Mouse (Mus musculus) limb, embryonic 11.5 days (tissue): ENCODE data around the gene Uck2. TPM values are rescaled to one million over a fixed set of nuclear protein-coding genes. Genes with fewer than 3 reads are reported as not detected.

ENCODE experiments used
- ATAC-seq: fragments of 200-750 bp; cut with Nextera tagmentation; 2 replicates; pipeline ENCODE4 v1.8.0; 2017; ENCODE audit warnings: low read depth; ENCODE audit not compliant: insufficient number of reproducible peaks, low FRiP score, low TSS enrichment
- DNase-seq: peaks from one replicate; pipeline ENCODE4 v3.0.0-alpha.2; 2015; ENCODE audit warnings: low spot score
- H3K27ac ChIP-seq: fragments of 300-500 bp; sonication (generic); replicated peaks from 2 replicates; pipeline ENCODE4 v1.5.1; 2014; ENCODE audit warnings: low read depth, mild to moderate bottlenecking, low read length
- H3K27me3 ChIP-seq: fragments of 300-500 bp; sonication (generic); 2 replicates; pipeline ENCODE4 v1.6.1; 2014; ENCODE audit warnings: mild to moderate bottlenecking, low read length, mixed read lengths; ENCODE audit not compliant: control insufficient read depth, insufficient read depth
- H3K36me3 ChIP-seq: fragments of 300-500 bp; sonication (generic); 2 replicates; pipeline ENCODE4 v1.6.1; 2014; ENCODE audit warnings: mild to moderate bottlenecking, low read length, moderate library complexity, mixed read lengths; ENCODE audit not compliant: control insufficient read depth, insufficient read depth
- H3K4me1 ChIP-seq: fragments of 300-500 bp; sonication (generic); 2 replicates; pipeline ENCODE4 v1.6.1; 2014; ENCODE audit warnings: low read length, mixed read lengths; ENCODE audit not compliant: control insufficient read depth, insufficient read depth
- H3K4me2 ChIP-seq: fragments of 300-500 bp; sonication (generic); 2 replicates; pipeline ENCODE4 v1.6.1; 2014; ENCODE audit warnings: low read depth, mild to moderate bottlenecking, moderate library complexity; ENCODE audit not compliant: severe bottlenecking
- H3K4me3 ChIP-seq: fragments of 300-500 bp; sonication (generic); 2 replicates; pipeline ENCODE4 v1.5.1; 2014; ENCODE audit warnings: low read depth, low read length
- H3K9ac ChIP-seq: fragments of 300-500 bp; sonication (generic); 2 replicates; pipeline ENCODE4 v1.6.1; 2014; ENCODE audit warnings: mild to moderate bottlenecking, low read length
- H3K9me3 ChIP-seq: fragments of 300-500 bp; sonication (generic); 2 replicates; pipeline ENCODE4 v1.6.1; 2016; ENCODE audit warnings: low read length; ENCODE audit not compliant: control insufficient read depth
- WGBS: fragments of 180-500 bp; shearing (Covaris S2); extraction: QIAGEN DNeasy Blood & Tissue Kit; methylation state at CpG from one replicate; pipeline ENCODE4 v1.1.7; 2014; 5-methylcytosine and 5-hydroxymethylcytosine counted together
- polyA plus RNA-seq: library from polyadenylated mRNA; unstranded; fragments of >200 nt; fragmentation: Nextera tagmentation; extraction: Ambion mirVana; gene quantifications from 2 replicates; pipeline ENCODE4 v1.2.1, GENCODE M21; 2014

Uck2 gene
- polyA plus RNA-seq, 1 experiment from 2014 or later: 138 TPM

DNA sequence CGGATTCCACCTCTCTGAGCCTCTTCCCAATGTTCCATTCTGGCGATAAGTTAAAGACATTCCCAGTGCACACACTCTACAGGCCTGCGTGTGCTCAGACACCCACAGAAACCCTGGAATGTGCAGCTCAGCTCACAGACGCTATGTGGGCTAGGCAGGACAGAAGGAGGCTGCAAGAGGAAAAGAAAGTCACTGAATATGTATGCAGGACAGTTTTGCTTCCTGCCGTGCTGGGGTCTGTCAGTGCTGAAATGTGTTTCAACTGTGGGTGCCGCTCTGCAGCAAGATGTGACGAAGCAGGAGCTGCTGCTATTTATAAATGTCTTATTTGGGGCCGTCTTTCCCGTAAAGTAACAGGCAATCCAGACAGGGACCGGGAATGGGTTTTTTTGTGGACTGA, 25.4 kb downstream of the Uck2 start:
- H3K4me3 ChIP-seq: no peak overlapping the region

DNA sequence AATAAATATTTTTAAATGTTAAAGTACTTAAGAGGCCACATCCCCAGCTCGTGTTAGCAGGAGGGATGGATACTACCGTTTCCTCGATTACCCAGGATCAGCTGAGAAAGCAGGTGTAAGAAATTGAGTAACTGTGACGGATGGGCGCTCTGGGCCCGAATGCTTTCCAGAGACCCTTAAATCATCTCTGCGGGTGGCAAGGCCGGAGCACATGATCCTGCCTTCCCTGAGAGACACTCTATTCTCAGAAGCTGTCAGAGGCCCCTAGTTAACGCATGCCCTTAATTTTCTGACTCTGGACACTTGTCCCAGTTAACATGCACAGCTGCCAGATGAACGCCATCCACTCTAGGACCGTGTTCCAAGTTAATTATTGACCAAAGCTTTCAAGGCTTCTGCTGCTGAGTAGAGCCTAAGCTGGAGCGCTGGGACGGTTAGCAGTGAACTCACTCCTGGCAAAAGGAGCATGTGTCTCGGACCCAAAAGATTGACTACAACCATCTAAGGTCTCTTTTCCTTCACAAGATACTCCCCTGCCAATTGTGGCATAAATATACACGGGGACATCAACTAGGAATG, 28.3 kb downstream of the Uck2 start:
- Histone ChIP-seq H3K4me1 (no peaks in the 10 kb centered on the region), H3K9ac (no peak overlapping the region), H3K27me3 (no peaks in the 10 kb centered on the region), H3K9me3 (no peaks in the 10 kb centered on the region), H3K27ac (no peak overlapping the region), H3K4me2 (no peak overlapping the region), H3K36me3 (no peaks in the 10 kb centered on the region), H3K4me3 (no peak overlapping the region)
- no peak for ATAC-seq
- 68% methylated on average over 15 of the region's 15 CpGs for WGBS
- DNase-seq: no peak

More for the DNA sequence above, 25.4 kb downstream of the Uck2 start:
- DNase-seq (no peak), ATAC-seq (no peak)
- H3K4me2 ChIP-seq: no peak overlapping the region
- no peaks in the 10 kb centered on the region for H3K9me3 ChIP-seq
- no peaks in the 10 kb centered on the region for H3K36me3 ChIP-seq
- H3K27ac ChIP-seq: no peak overlapping the region
- 88% methylated on average over 10 of the region's 10 CpGs for WGBS
- no peak overlapping the region for H3K9ac ChIP-seq
- H3K4me1 ChIP-seq: no peaks in the 10 kb centered on the region
- H3K27me3 ChIP-seq: no peaks in the 10 kb centered on the region

DNA sequence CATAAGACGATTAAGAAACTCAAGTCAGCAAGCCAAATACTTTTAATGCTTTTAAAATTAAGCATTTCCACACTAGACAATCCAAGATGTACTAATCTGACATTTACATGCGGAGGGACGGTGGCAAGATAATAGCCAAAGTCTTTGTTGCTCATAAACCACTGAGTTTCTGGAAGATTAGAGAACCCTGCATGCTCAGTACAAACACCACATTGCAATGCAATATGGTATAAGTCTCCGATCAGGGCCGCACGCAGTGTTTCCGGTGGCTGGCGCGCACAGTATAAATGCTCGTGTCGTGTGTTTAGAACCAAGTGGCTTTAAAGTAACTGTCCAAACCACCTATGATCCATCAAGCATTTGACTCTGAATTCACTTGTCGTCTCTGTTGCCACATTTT, 31.5 kb downstream of the Uck2 start:
- ATAC-seq (no peak), DNase-seq (no peak)
- WGBS: 95% methylated on average over 12 of the region's 12 CpGs
- Histone ChIP-seq H3K4me1 (peaks cover 4% of the 10 kb centered on the region; the same call in 1 of the 2 replicates), H3K9ac (no peak overlapping the region), H3K27ac (no peak overlapping the region), H3K27me3 (no peaks in the 10 kb centered on the region), H3K4me3 (no peak overlapping the region), H3K9me3 (no peaks in the 10 kb centered on the region), H3K4me2 (no peak overlapping the region), H3K36me3 (no peaks in the 10 kb centered on the region)

DNA sequence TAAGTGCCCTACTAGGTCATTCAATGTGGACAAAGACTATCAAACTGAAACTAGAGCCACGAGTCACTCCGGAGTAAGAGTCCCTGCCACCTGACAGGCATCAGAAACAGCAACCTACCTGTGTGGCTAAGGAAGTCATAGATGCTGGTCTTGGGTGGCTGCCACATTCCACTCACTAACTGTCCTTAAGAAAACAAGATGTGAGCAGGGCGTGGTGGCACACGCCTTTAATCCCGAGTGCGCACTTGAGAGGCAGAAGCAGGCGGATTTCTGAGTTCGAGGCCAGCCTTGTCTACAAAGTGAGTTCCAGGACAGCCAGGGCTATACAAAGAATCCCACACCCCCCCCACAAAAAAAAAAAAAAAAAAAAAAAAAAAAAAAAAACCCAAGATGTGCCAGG, 35.2 kb downstream of the Uck2 start:
- H3K27me3 ChIP-seq: no peaks in the 10 kb centered on the region
- no peaks in the 10 kb centered on the region for H3K36me3 ChIP-seq
- DNase-seq (no peak), ATAC-seq (no peak)
- no peak overlapping the region for H3K27ac ChIP-seq
- WGBS: 93% methylated on average over 8 of the region's 8 CpGs
- no peak overlapping the region for H3K9ac ChIP-seq
- H3K4me3 ChIP-seq: no peak overlapping the region
- no peak overlapping the region for H3K4me2 ChIP-seq
- peaks cover 10% of the 10 kb centered on the region for H3K4me1 ChIP-seq
- no peaks in the 10 kb centered on the region for H3K9me3 ChIP-seq

DNA sequence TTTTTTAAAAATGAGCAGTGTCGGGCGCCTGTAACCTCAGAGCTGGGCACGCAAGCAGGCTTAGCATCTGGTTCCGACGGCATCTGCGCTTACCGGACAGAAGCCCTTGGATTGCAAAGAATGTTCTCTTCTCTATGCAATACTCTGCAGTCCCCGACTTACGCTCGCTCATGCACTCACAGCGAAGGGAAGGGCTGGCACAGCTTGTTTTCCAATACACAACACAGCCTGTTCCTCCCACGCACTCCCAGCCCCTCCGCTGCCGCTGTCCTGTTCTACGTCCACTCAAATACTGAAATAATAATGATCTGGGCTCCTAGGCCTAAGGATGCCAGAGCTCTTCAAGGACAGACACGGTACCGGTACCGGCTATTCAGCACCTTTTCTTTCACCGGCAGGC, 35.9 kb downstream of the Uck2 start:
- Histone ChIP-seq H3K27me3 (no peaks in the 10 kb centered on the region), H3K4me2 (no peak overlapping the region), H3K9ac (no peak overlapping the region), H3K36me3 (no peaks in the 10 kb centered on the region), H3K9me3 (no peaks in the 10 kb centered on the region), H3K4me1 (peaks cover 13% of the 10 kb centered on the region), H3K4me3 (no peak overlapping the region), H3K27ac (no peak overlapping the region)
- ATAC-seq (no peak), DNase-seq (no peak)
- 92% methylated on average over 19 of the region's 19 CpGs for WGBS

DNA sequence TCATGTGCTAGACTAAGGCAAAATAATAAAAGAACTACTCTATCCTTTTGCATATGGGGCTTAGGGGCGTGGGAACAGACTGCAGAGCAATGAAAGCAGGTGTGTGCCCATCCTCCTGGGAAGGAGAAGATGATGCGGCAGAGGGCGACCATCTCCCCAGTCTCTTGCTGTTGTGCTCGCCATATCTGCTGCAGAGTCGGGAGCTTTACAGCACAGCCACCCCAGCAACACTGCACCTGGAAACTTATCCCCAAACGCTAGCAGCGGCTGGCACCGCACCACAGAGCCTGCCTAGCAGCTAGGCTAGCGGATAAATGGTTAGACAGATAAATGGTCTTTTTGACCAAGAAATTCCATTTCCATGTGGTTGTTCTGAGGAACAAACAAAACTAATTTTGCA, 37.2 kb downstream of the Uck2 start:
- no peaks in the 10 kb centered on the region for H3K27me3 ChIP-seq
- H3K4me2 ChIP-seq: no peak overlapping the region
- H3K4me1 ChIP-seq: peaks cover 22% of the 10 kb centered on the region
- no peak overlapping the region for H3K4me3 ChIP-seq
- 80% methylated on average over 9 of the region's 9 CpGs for WGBS
- no peak for DNase-seq
- H3K36me3 ChIP-seq: no peaks in the 10 kb centered on the region
- no peaks in the 10 kb centered on the region for H3K9me3 ChIP-seq
- H3K27ac ChIP-seq: no peak overlapping the region
- ATAC-seq: no peak
- H3K9ac ChIP-seq: no peak overlapping the region

DNA sequence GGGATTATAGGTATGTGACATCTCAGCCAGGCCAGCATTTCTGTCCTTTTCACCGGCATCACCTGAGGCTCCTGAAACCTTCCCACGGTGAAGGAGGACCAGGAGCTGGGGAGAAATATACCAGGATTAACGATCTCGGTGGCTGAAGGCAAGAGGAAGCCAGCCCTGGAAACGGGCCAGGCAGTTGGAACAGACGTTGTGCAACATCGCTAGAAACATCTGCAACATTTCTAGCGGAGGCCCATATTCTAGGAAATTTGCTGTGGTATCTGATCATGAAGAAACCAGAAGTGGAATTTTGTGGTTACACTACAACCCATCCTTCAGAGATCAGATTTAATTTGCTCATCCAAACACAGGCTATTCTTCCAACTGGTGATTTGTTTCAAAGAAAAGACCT, 38.1 kb downstream of the Uck2 start:
- Histone ChIP-seq H3K9me3 (no peaks in the 10 kb centered on the region), H3K36me3 (no peaks in the 10 kb centered on the region), H3K9ac (no peak overlapping the region), H3K4me3 (no peak overlapping the region), H3K4me2 (no peak overlapping the region), H3K4me1 (peaks cover 31% of the 10 kb centered on the region), H3K27me3 (no peaks in the 10 kb centered on the region), H3K27ac (no peak overlapping the region)
- ATAC-seq: no peak
- no peak for DNase-seq
- 65% methylated on average over 8 of the region's 8 CpGs for WGBS

DNA sequence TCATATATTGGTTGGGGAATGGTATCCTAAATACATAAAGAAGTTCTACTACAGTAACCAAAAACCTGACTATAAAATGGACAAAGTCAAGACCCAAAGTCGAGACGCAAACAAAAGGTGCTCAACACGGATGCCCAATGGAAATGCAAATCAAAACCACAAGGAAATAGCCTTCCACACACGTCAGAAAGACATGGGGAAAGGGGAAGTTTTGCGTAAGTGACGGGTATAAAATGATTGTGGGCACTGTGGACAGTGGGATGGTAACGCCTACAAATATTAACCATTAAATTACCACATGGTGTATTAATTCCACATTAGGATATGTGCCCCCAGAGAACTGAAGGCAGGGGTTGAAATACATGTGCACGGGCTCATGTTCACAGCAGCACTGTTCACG, 38.8 kb downstream of the Uck2 start:
- ATAC-seq (no peak), DNase-seq (no peak)
- H3K9ac ChIP-seq: no peak overlapping the region
- WGBS: 77% methylated on average over 9 of the region's 9 CpGs
- H3K27me3 ChIP-seq: no peaks in the 10 kb centered on the region
- H3K9me3 ChIP-seq: no peaks in the 10 kb centered on the region
- H3K27ac ChIP-seq: no peak overlapping the region
- H3K4me3 ChIP-seq: no peak overlapping the region
- no peaks in the 10 kb centered on the region for H3K36me3 ChIP-seq
- H3K4me2 ChIP-seq: no peak overlapping the region
- H3K4me1 ChIP-seq: peaks cover 33% of the 10 kb centered on the region

DNA sequence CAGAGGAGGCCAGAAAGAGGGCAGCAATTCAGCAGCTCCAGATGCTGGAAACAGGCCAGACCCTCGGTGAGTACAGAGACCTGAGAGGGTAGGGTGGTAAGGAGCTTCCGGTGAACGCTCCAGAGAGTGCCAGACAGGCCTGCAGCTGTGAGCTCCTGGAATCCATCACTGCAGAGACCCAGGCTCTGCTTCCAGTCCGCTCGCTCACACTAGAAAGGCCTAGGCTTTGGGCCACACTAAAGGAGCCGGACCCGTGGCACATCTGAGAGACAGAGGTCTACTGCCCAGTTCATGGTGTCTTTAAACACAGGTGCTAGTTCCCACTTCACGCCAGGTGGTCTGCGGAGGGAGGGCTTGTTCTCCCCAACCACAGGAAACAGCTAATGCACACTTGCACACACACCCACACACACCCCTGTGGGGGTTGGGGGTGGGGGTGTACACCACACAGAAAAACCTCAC, 39.9 kb downstream of the Uck2 start:
- H3K9me3 ChIP-seq: no peaks in the 10 kb centered on the region
- H3K4me3 ChIP-seq: no peak overlapping the region
- no peak overlapping the region for H3K4me2 ChIP-seq
- ATAC-seq (no peak), DNase-seq (peak; percentile 43)
- 56% methylated on average over 9 of the region's 9 CpGs for whole genome bisulfite sequencing
- H3K9ac ChIP-seq: no peak overlapping the region; the same call in 1 of the 2 replicates
- no peaks in the 10 kb centered on the region for H3K27me3 ChIP-seq
- H3K4me1 ChIP-seq: peaks cover 42% of the 10 kb centered on the region
- no peaks in the 10 kb centered on the region for H3K36me3 ChIP-seq
- no peak overlapping the region for H3K27ac ChIP-seq
